Mouse (Mus musculus): ENCODE measurements around the gene Serpina3i.
"Not testable (repeated sequence)": the region's sequence is repeated elsewhere in the genome, so short reads cannot be mapped to it uniquely, and the experiment has no call there.

Gene Serpina3i

GRCm38 (mm10) chr12:104262863-104263262 is at the start of gene Serpina3i:
Gene Serpina3i (plus strand): TSS chr12:104263122.
- no peak for DNase-seq

GRCm38 (mm10) chr12:104213689-104214444 is 49.1 kb upstream of the Serpina3i start:
- no peak for DNase-seq

GRCm38 (mm10) chr12:104214445-104214753 is 48.5 kb upstream of the Serpina3i start, which contains the start of gene Serpina3f:
Gene Serpina3f (plus strand): TSS chr12:104214544.
- DNase-seq = no peak

- no peak for DNase-seq
Observed at GRCm38 (mm10) chr12:104215249-104215648, 47.7 kb upstream of the Serpina3i start.

GRCm38 (mm10) chr12:104221616-104222015 is 41.3 kb upstream of the Serpina3i start:
- no peak for DNase-seq

GRCm38 (mm10) chr12:104223690-104224089 is 39.2 kb upstream of the Serpina3i start:
- no peak for DNase-seq

- no peak for DNase-seq
Observed at GRCm38 (mm10) chr12:104224598-104225300, 38.2 kb upstream of the Serpina3i start.

GRCm38 (mm10) chr12:104230762-104231161 is 32.2 kb upstream of the Serpina3i start:
- no peak for DNase-seq

GRCm38 (mm10) chr12:104235915-104236314 is 27.0 kb upstream of the Serpina3i start, which contains the start of gene Serpina3g:
Gene Serpina3g (plus strand): TSS chr12:104236245.
- DNase-seq = no peak

- DNase-seq = not testable (repeated sequence)
Observed at GRCm38 (mm10) chr12:104238048-104238447, 24.9 kb upstream of the Serpina3i start.

- no peak for DNase-seq
Observed at GRCm38 (mm10) chr12:104243307-104243706, 19.6 kb upstream of the Serpina3i start.

- DNase-seq = no peak
Observed at GRCm38 (mm10) chr12:104245092-104245491, 17.8 kb upstream of the Serpina3i start.

- no peak for DNase-seq
Observed at GRCm38 (mm10) chr12:104245595-104245994, 17.3 kb upstream of the Serpina3i start.

GRCm38 (mm10) chr12:104247553-104248002 is 15.3 kb upstream of the Serpina3i start:
- no peak for DNase-seq

- DNase-seq = no peak
Observed at GRCm38 (mm10) chr12:104248231-104248630, 14.7 kb upstream of the Serpina3i start.

GRCm38 (mm10) chr12:104261041-104261440 is 1.9 kb upstream of the Serpina3i start:
- no peak for DNase-seq

- DNase-seq = no peak
Observed at GRCm38 (mm10) chr12:104266374-104266773, 3.5 kb downstream of the Serpina3i start.

- DNase-seq = no peak
Observed at GRCm38 (mm10) chr12:104278216-104279055, 15.5 kb downstream of the Serpina3i start.

GRCm38 (mm10) chr12:104279056-104279435 is 16.1 kb downstream of the Serpina3i start:
- no peak for DNase-seq

GRCm38 (mm10) chr12:104283380-104283779 is 20.5 kb downstream of the Serpina3i start:
- DNase-seq = no peak

GRCm38 (mm10) chr12:104288336-104288735 is 25.4 kb downstream of the Serpina3i start:
- no peak for DNase-seq

GRCm38 (mm10) chr12:104289872-104290271 is 26.9 kb downstream of the Serpina3i start:
- no peak for DNase-seq

- no peak for DNase-seq
Observed at GRCm38 (mm10) chr12:104293963-104294362, 31.0 kb downstream of the Serpina3i start.

Data from cerebellum, adult 9-10 months (tissue).